In genomic region chr15:31413662-31414061, GRCm38 (mm10) we compare ENCODE assay signal across 16 mouse cellular contexts.
"Had no signal": no experiment of that assay in that cellular context is flagged by ENCODE, and none has a peak within 500 bp of the region (broad histone marks: within the 10 kb centered on the region; RNA-seq: fewer than 3 reads in every experiment).

No protein-coding gene starts in this region.

- H3K27ac ChIP-seq: layer of hippocampus, adult 2 months; limb, embryonic 10.5 days; limb, embryonic 13.5 days; liver, embryonic 12.5 days; liver, embryonic 15.5 days; lung, embryonic 15.5 days; midbrain, embryonic 10.5 days; midbrain, embryonic 13.5 days; neural tube, embryonic 13.5 days had no signal

- H3K4me3 ChIP-seq: layer of hippocampus, adult 2 months; limb, embryonic 10.5 days; limb, embryonic 13.5 days; liver, embryonic 12.5 days; liver, embryonic 15.5 days; lung, embryonic 15.5 days; megakaryocyte, embryonic 14.5 days; midbrain, embryonic 10.5 days; midbrain, embryonic 13.5 days; myocyte; neural tube, embryonic 13.5 days had no signal

- DNase-seq: layer of hippocampus, adult 9-11 months; liver; retina, postnatal 1 day; thymus, adult 18-20 months; thymus, postnatal 36 days had no signal

- H3K9me3 ChIP-seq: limb, embryonic 10.5 days; limb, embryonic 13.5 days; liver, embryonic 12.5 days; liver, embryonic 15.5 days; lung, embryonic 15.5 days; midbrain, embryonic 10.5 days; midbrain, embryonic 13.5 days; neural tube, embryonic 13.5 days had no signal

- H3K36me3 ChIP-seq: limb, embryonic 10.5 days; limb, embryonic 13.5 days; liver, embryonic 12.5 days; liver, embryonic 15.5 days; lung, embryonic 15.5 days; midbrain, embryonic 10.5 days; midbrain, embryonic 13.5 days; neural tube, embryonic 13.5 days had no signal

- H3K9ac ChIP-seq: limb, embryonic 13.5 days; liver, embryonic 12.5 days; liver, embryonic 15.5 days; lung, embryonic 15.5 days; midbrain, embryonic 13.5 days; neural tube, embryonic 13.5 days had no signal

- H3K27me3 ChIP-seq: limb, embryonic 13.5 days; liver, embryonic 12.5 days; liver, embryonic 15.5 days; lung, embryonic 15.5 days; midbrain, embryonic 13.5 days; neural tube, embryonic 13.5 days had no signal
